Mouse (Mus musculus): ENCODE data around the gene Dctn1. TPM values are rescaled to one million over a fixed set of nuclear protein-coding genes. Genes with fewer than 3 reads are reported as not detected.
A peak's percentile ranks its signal among the peaks of the same experiment; 100 is the strongest.

Gene Dctn1
- polyA plus RNA-seq, 1 experiment from 2014 or later = 94.1 TPM

GRCm38 (mm10) chr6:83219814-83220213, 54.1 kb downstream of the Dctn1 start, which contains the start of gene Slc4a5:
Gene Slc4a5, plus strand, starts transcription at chr6:83219828.
- H3K36me3 ChIP-seq (ENCODE audit: insufficient read depth) = no peaks in the 10 kb centered on the region
- TF ChIP-seq CTCF (IDR thresholded peaks at IDR 0.05; ENCODE audit: low read depth) = no peak
- H3K27ac ChIP-seq (ENCODE audit: low read depth) = peak within 1 kb of the TSS; percentile 65
- H3K4me3 ChIP-seq (ENCODE audit: low read depth, low read length) = no peak within 1 kb of the TSS
- H3K4me2 ChIP-seq = no peak within 1 kb of the TSS
- WGBS = 54% methylated on average over 3 of the region's 3 CpGs
- ATAC-seq (ENCODE audit: insufficient read depth) = peak; percentile 66
- no peaks in the 10 kb centered on the region for H3K4me1 ChIP-seq (ENCODE audit: insufficient read depth)
- DNase-seq = peak; percentile 36
- no peak within 1 kb of the TSS for H3K9ac ChIP-seq
- no peaks in the 10 kb centered on the region for H3K27me3 ChIP-seq (ENCODE audit: insufficient read depth, low read length)
- H3K9me3 ChIP-seq (ENCODE audit: low read depth, low read length) = no peaks in the 10 kb centered on the region

GRCm38 (mm10) chr6:83231486-83231885, 65.8 kb downstream of the Dctn1 start:
- H3K9ac ChIP-seq = no peak overlapping the region
- ATAC-seq (ENCODE audit: insufficient read depth) (no peak), DNase-seq (no peak)
- TF ChIP-seq CTCF (IDR thresholded peaks at IDR 0.05; ENCODE audit: low read depth) = no peak
- H3K27ac ChIP-seq (ENCODE audit: low read depth) = no peak overlapping the region
- no peaks in the 10 kb centered on the region for H3K27me3 ChIP-seq (ENCODE audit: insufficient read depth, low read length)
- H3K4me1 ChIP-seq (ENCODE audit: insufficient read depth) = no peaks in the 10 kb centered on the region
- WGBS = 34% methylated on average over 2 of the region's 2 CpGs
- no peak overlapping the region for H3K4me2 ChIP-seq
- H3K4me3 ChIP-seq (ENCODE audit: low read depth, low read length) = no peak overlapping the region
- no peaks in the 10 kb centered on the region for H3K36me3 ChIP-seq (ENCODE audit: insufficient read depth)
- no peaks in the 10 kb centered on the region for H3K9me3 ChIP-seq (ENCODE audit: low read depth, low read length)

GRCm38 (mm10) chr6:83233306-83233705, 67.6 kb downstream of the Dctn1 start:
- no peak overlapping the region for H3K9ac ChIP-seq
- DNase-seq (no peak), ATAC-seq (ENCODE audit: insufficient read depth) (no peak)
- no peak overlapping the region for H3K27ac ChIP-seq (ENCODE audit: low read depth)
- no peaks in the 10 kb centered on the region for H3K27me3 ChIP-seq (ENCODE audit: insufficient read depth, low read length)
- H3K36me3 ChIP-seq (ENCODE audit: insufficient read depth) = no peaks in the 10 kb centered on the region
- H3K4me2 ChIP-seq = no peak overlapping the region
- WGBS = 80% methylated on average over 4 of the region's 4 CpGs
- H3K9me3 ChIP-seq (ENCODE audit: low read depth, low read length) = no peaks in the 10 kb centered on the region
- H3K4me3 ChIP-seq (ENCODE audit: low read depth, low read length) = no peak overlapping the region
- H3K4me1 ChIP-seq (ENCODE audit: insufficient read depth) = no peaks in the 10 kb centered on the region
- no peak for TF ChIP-seq CTCF (IDR thresholded peaks at IDR 0.05; ENCODE audit: low read depth)

- DNase-seq = no peak
- no peak for TF ChIP-seq CTCF (IDR thresholded peaks at IDR 0.05; ENCODE audit: low read depth)
- Histone ChIP-seq H3K9me3 (ENCODE audit: low read depth, low read length) (no peaks in the 10 kb centered on the region), H3K27me3 (ENCODE audit: insufficient read depth, low read length) (peaks cover 9% of the 10 kb centered on the region), H3K4me3 (ENCODE audit: low read depth, low read length) (0 out of 2 replicates have a peak overlapping the region, but pooled peaks have one; percentile 4), H3K4me1 (ENCODE audit: insufficient read depth) (no peaks in the 10 kb centered on the region), H3K36me3 (ENCODE audit: insufficient read depth) (no peaks in the 10 kb centered on the region), H3K27ac (ENCODE audit: low read depth) (no peak overlapping the region), H3K9ac (peak overlapping the region; percentile 30; the same call in 1 of the 2 replicates), H3K4me2 (peak overlapping the region; percentile 48)
- 5% methylated on average over 14 of the region's 14 CpGs for WGBS
- 0 out of 2 replicates have a peak, but pooled peaks have one; percentile 37 for ATAC-seq (ENCODE audit: insufficient read depth)
Measured at GRCm38 (mm10) chr6:83234280-83234741, 68.6 kb downstream of the Dctn1 start.

GRCm38 (mm10) chr6:83237123-83237522, 71.4 kb downstream of the Dctn1 start:
- H3K4me1 ChIP-seq (ENCODE audit: insufficient read depth) = no peaks in the 10 kb centered on the region
- H3K36me3 ChIP-seq (ENCODE audit: insufficient read depth) = no peaks in the 10 kb centered on the region
- no peak overlapping the region; the same call in 1 of the 2 replicates for H3K27ac ChIP-seq (ENCODE audit: low read depth)
- ATAC-seq (ENCODE audit: insufficient read depth) = peak; percentile 77; the same call in 1 of the 2 replicates
- H3K4me3 ChIP-seq (ENCODE audit: low read depth, low read length) = no peak overlapping the region
- H3K9ac ChIP-seq = no peak overlapping the region
- peaks cover 11% of the 10 kb centered on the region for H3K27me3 ChIP-seq (ENCODE audit: insufficient read depth, low read length)
- H3K9me3 ChIP-seq (ENCODE audit: low read depth, low read length) = no peaks in the 10 kb centered on the region
- peak; percentile 20 for DNase-seq
- TF ChIP-seq CTCF (IDR thresholded peaks at IDR 0.05; ENCODE audit: low read depth) = no peak
- WGBS = 2% methylated on average over 9 of the region's 9 CpGs
- H3K4me2 ChIP-seq = peak overlapping the region; percentile 47

GRCm38 (mm10) chr6:83244422-83245061, 78.8 kb downstream of the Dctn1 start:
- TF ChIP-seq CTCF (IDR thresholded peaks at IDR 0.05; ENCODE audit: low read depth) = no peak
- Histone ChIP-seq H3K9me3 (ENCODE audit: low read depth, low read length) (no peaks in the 10 kb centered on the region), H3K36me3 (ENCODE audit: insufficient read depth) (no peaks in the 10 kb centered on the region), H3K4me3 (ENCODE audit: low read depth, low read length) (no peak overlapping the region), H3K9ac (no peak overlapping the region; the same call in 1 of the 2 replicates), H3K4me2 (no peak overlapping the region), H3K27ac (ENCODE audit: low read depth) (peak overlapping the region; percentile 76), H3K4me1 (ENCODE audit: insufficient read depth) (0 out of 2 replicates have a peak, but pooled peaks cover 5% of the 10 kb centered on the region), H3K27me3 (ENCODE audit: insufficient read depth, low read length) (peaks cover under 1% of the 10 kb centered on the region; the same call in 1 of the 2 replicates)
- 21% methylated on average over 10 of the region's 10 CpGs for whole genome bisulfite sequencing
- ATAC-seq (ENCODE audit: insufficient read depth) = no peak; the same call in 1 of the 2 replicates
- DNase-seq = peak; percentile 44

- 0 out of 2 replicates have a peak, but pooled peaks cover 5% of the 10 kb centered on the region for H3K4me1 ChIP-seq (ENCODE audit: insufficient read depth)
- no peaks in the 10 kb centered on the region for H3K9me3 ChIP-seq (ENCODE audit: low read depth, low read length)
- 47% methylated on average over 6 of the region's 6 CpGs for WGBS
- H3K4me3 ChIP-seq (ENCODE audit: low read depth, low read length) = no peak overlapping the region
- H3K4me2 ChIP-seq = no peak overlapping the region
- no peak overlapping the region; the same call in 1 of the 2 replicates for H3K9ac ChIP-seq
- peak overlapping the region; percentile 76 for H3K27ac ChIP-seq (ENCODE audit: low read depth)
- peak; percentile 83 for DNase-seq
- peak; percentile 78 for ATAC-seq (ENCODE audit: insufficient read depth)
- H3K36me3 ChIP-seq (ENCODE audit: insufficient read depth) = no peaks in the 10 kb centered on the region
- H3K27me3 ChIP-seq (ENCODE audit: insufficient read depth, low read length) = no peaks in the 10 kb centered on the region
- no peak for TF ChIP-seq CTCF (IDR thresholded peaks at IDR 0.05; ENCODE audit: low read depth)
Measured at GRCm38 (mm10) chr6:83245134-83245533, 79.4 kb downstream of the Dctn1 start.

Measured in lung, embryonic 14.5 days (tissue).